Mouse (Mus musculus): ENCODE results near the gene Chil3. TPM values are rescaled to one million over a fixed set of nuclear protein-coding genes. Genes with fewer than 3 reads are reported as not detected.

The Chil3 gene
- polyA plus RNA-seq, 1 experiment = not detected

- no peaks in the 10 kb centered on the region for H3K36me3 ChIP-seq (ENCODE audit: control insufficient read depth, insufficient read depth, low read length)
- 75% methylated on average over 3 of the region's 3 CpGs for WGBS
- no peaks in the 10 kb centered on the region for H3K27me3 ChIP-seq (ENCODE audit: control insufficient read depth, insufficient read depth, low read length)
- H3K4me3 ChIP-seq (ENCODE audit: low read depth, low read length) = no peak within 1 kb of the TSS
- H3K4me1 ChIP-seq (ENCODE audit: control insufficient read depth, insufficient read depth, insufficient read length, low read length) = no peaks in the 10 kb centered on the region
- TF ChIP-seq CTCF (IDR thresholded peaks at IDR 0.05; ENCODE audit: extremely low read depth, insufficient read length, insufficient replicate concordance, low read depth, low read length) (no peak), POLR2A (IDR thresholded peaks at IDR 0.05; ENCODE audit: low read depth, low read length) (no peak)
- no peak within 1 kb of the TSS for H3K27ac ChIP-seq (ENCODE audit: insufficient read depth, low read depth, low read length)
Observed at GRCm38 (mm10) chr3:106112929-106113328, 54.4 kb downstream of the Chil3 start, which contains the start of gene Chia1. Chia1 (plus strand) TSS chr3:106113229.

Other genes with a start within 250 kb of the Chil3 start
- 0.81 and 1.8 TPM in 2 replicates for gene I830077J02Rik, start 234.9 kb downstream of the Chil3 start, polyA plus RNA-seq (2012; rRNA removed)
- gene Wdr77, start 208.2 kb downstream of the Chil3 start, polyA plus RNA-seq (2012; rRNA removed) = 9.5 and 9.6 TPM in 2 replicates
- gene Atp5f1, start 207.5 kb downstream of the Chil3 start, polyA plus RNA-seq (2012; rRNA removed) = 72.1 and 125 TPM in 2 replicates
- 0.17 and 0.24 TPM in 2 replicates for gene Ovgp1, start 193.9 kb downstream of the Chil3 start, polyA plus RNA-seq (2012; rRNA removed)
- not detected in 2 replicates for gene Pifo, start 152.9 kb downstream of the Chil3 start, polyA plus RNA-seq (2012; rRNA removed)
- not detected in 2 replicates for gene Chil5, start 134.8 kb downstream of the Chil3 start, polyA plus RNA-seq (2012; rRNA removed)
- gene Chia1, start 54.3 kb downstream of the Chil3 start, polyA plus RNA-seq (2012; rRNA removed) = 0.09 TPM in 1 of 2 replicates, not detected in the other
- 3.7 TPM in 1 of 2 replicates, not detected in the other for gene Chil4, start 51.9 kb upstream of the Chil3 start, polyA plus RNA-seq (2012; rRNA removed)
- gene Chil6, start 238.6 kb upstream of the Chil3 start, polyA plus RNA-seq (2012; rRNA removed) = not detected in 2 replicates